Mouse (Mus musculus) MEL (cell line): Measurements from ENCODE around the gene Pxk. TPM values are rescaled to one million over a fixed set of nuclear protein-coding genes. Genes with fewer than 3 reads are reported as not detected.

ENCODE experiments used
- DNase-seq: peaks from one replicate; pipeline ENCODE4 v3.0.0; 2011; ENCODE audit warnings: low read depth, low spot score
- H3K27ac ChIP-seq: 2 replicates; pipeline ENCODE4 v1.5.1; 2012; ENCODE audit warnings: low read depth, mild to moderate bottlenecking, control low read depth, low read length, moderate library complexity; ENCODE audit not compliant: control insufficient read depth
- H3K27me3 ChIP-seq, 2 experiments: fragments of 150-350 bp in 1 of 2; sonication (generic) in 1 of 2; 2 replicates each; pipeline ENCODE4 v1.6.1; 2012; ENCODE audit warnings: low read length in 2 of 2, mild to moderate bottlenecking in 2 of 2, improper control_type of control experiment in 1 of 2, moderate library complexity in 1 of 2; ENCODE audit not compliant: insufficient read depth in 2 of 2, control insufficient read depth in 1 of 2
- H3K36me3 ChIP-seq, 2 experiments: 2 replicates each; pipeline ENCODE4 v1.6.1; 2012 to 2014; ENCODE audit warnings: low read length in 2 of 2, improper control_type of control experiment in 1 of 2, inconsistent platforms in 1 of 2, mild to moderate bottlenecking in 1 of 2; ENCODE audit not compliant: insufficient read depth in 2 of 2, control insufficient read depth in 1 of 2
- H3K4me1 ChIP-seq, 2 experiments: fragments of 150-350 bp in 1 of 2; sonication (generic) in 1 of 2; 2 replicates each; pipeline ENCODE4 v1.6.1; 2012; ENCODE audit warnings: low read length in 2 of 2, improper control_type of control experiment in 1 of 2, mild to moderate bottlenecking in 1 of 2; ENCODE audit not compliant: insufficient read depth in 2 of 2, control insufficient read depth in 1 of 2
- H3K4me3 ChIP-seq, 2 experiments: fragments of 150-350 bp in 1 of 2; sonication (generic) in 1 of 2; 2 replicates each; pipeline ENCODE4 v1.5.1; 2012; ENCODE audit warnings: low read depth in 2 of 2, low read length in 2 of 2, mild to moderate bottlenecking in 2 of 2, moderate library complexity in 2 of 2, control low read depth in 1 of 2, improper control_type of control experiment in 1 of 2; ENCODE audit not compliant: control insufficient read depth in 1 of 2, insufficient read depth in 1 of 2
- H3K79me2 ChIP-seq: 2 replicates; pipeline ENCODE4 v1.6.1; 2012; ENCODE audit warnings: mild to moderate bottlenecking, low read length, moderate library complexity; ENCODE audit not compliant: control insufficient read depth, poor library complexity, insufficient read depth
- H3K9ac ChIP-seq: 2 replicates; pipeline ENCODE4 v1.6.1; 2012; ENCODE audit warnings: low read depth, mild to moderate bottlenecking, control low read depth, low read length, moderate library complexity; ENCODE audit not compliant: control insufficient read depth, poor library complexity, severe bottlenecking
- H3K9me3 ChIP-seq: fragments of 150-350 bp; sonication (generic); replicated peaks from 2 replicates; pipeline ENCODE4 v1.6.1; 2012; ENCODE audit warnings: mild to moderate bottlenecking, low read length, improper control_type of control experiment, moderate library complexity; ENCODE audit not compliant: insufficient read depth
- BHLHE40 ChIP-seq: IDR thresholded peaks from 2 replicates; pipeline ENCODE4 v1.6.1; 2012; ENCODE audit warnings: low read depth, mild to moderate bottlenecking, inconsistent platforms, low read length, improper control_type of control experiment, borderline replicate concordance
- CHD1 ChIP-seq: IDR thresholded peaks from 2 replicates; pipeline ENCODE4 v1.6.1; 2012; ENCODE audit warnings: low read depth, mild to moderate bottlenecking, inconsistent platforms, low read length, improper control_type of control experiment
- CHD2 ChIP-seq: IDR thresholded peaks from 2 replicates; pipeline ENCODE4 v1.6.1; 2011; ENCODE audit warnings: low read length, improper control_type of control experiment
- E2F4 ChIP-seq: IDR thresholded peaks from 2 replicates; pipeline ENCODE4 v1.6.1; 2011; ENCODE audit warnings: low read depth, low read length, improper control_type of control experiment, borderline replicate concordance
- ELF1 ChIP-seq: IDR thresholded peaks from 2 replicates; pipeline ENCODE4 v1.6.1; 2014; ENCODE audit warnings: low read depth, mild to moderate bottlenecking, inconsistent platforms, low read length, improper control_type of control experiment, moderate library complexity
- EP300 ChIP-seq, 2 experiments: IDR thresholded peaks; 2 replicates each; pipeline ENCODE4 v1.6.1; 2011; ENCODE audit warnings: improper control_type of control experiment in 2 of 2, low read length in 2 of 2, low read depth in 1 of 2, mild to moderate bottlenecking in 1 of 2
- ETS1 ChIP-seq: IDR thresholded peaks from 2 replicates; pipeline ENCODE4 v1.6.1; 2012; ENCODE audit warnings: low read depth, mild to moderate bottlenecking, inconsistent platforms, low read length, improper control_type of control experiment, moderate library complexity
- HCFC1 ChIP-seq: IDR thresholded peaks from 2 replicates; pipeline ENCODE4 v1.6.1; 2012; ENCODE audit warnings: low read depth, mild to moderate bottlenecking, inconsistent platforms, low read length, improper control_type of control experiment, moderate library complexity
- JUND ChIP-seq: IDR thresholded peaks from 2 replicates; pipeline ENCODE4 v1.6.1; 2011; ENCODE audit warnings: low read depth, mild to moderate bottlenecking, improper control_type of control experiment, low read length
- KAT2A ChIP-seq: conservative IDR thresholded peaks from 2 replicates; pipeline ENCODE4 v1.6.1; 2012; ENCODE audit warnings: low read depth, low read length, improper control_type of control experiment, inconsistent platforms
- MAFK ChIP-seq: IDR thresholded peaks from 2 replicates; pipeline ENCODE4 v1.6.1; 2011; ENCODE audit warnings: low read depth, mild to moderate bottlenecking, low read length, improper control_type of control experiment, borderline replicate concordance
- MAX ChIP-seq: IDR thresholded peaks from 2 replicates; pipeline ENCODE4 v1.6.1; 2011; ENCODE audit warnings: low read length, improper control_type of control experiment
- MAZ ChIP-seq: IDR thresholded peaks from 2 replicates; pipeline ENCODE4 v1.6.1; 2012; ENCODE audit warnings: low read depth, mild to moderate bottlenecking, inconsistent platforms, low read length, improper control_type of control experiment
- MEF2A ChIP-seq: IDR thresholded peaks from 2 replicates; pipeline ENCODE4 v1.6.1; 2014; ENCODE audit warnings: low read depth, mild to moderate bottlenecking, inconsistent platforms, low read length, improper control_type of control experiment; ENCODE audit not compliant: poor library complexity, insufficient replicate concordance, severe bottlenecking; ENCODE audit errors: extremely low read depth
- MXI1 ChIP-seq: IDR thresholded peaks from 2 replicates; pipeline ENCODE4 v1.6.1; 2011; ENCODE audit warnings: mild to moderate bottlenecking, low read depth, low read length, improper control_type of control experiment
- MYB ChIP-seq: IDR thresholded peaks from 2 replicates; pipeline ENCODE4 v1.6.1; 2011; ENCODE audit warnings: mild to moderate bottlenecking, low read depth, low read length, improper control_type of control experiment
- MYC ChIP-seq: IDR thresholded peaks from 2 replicates; pipeline ENCODE4 v1.6.1; 2011; ENCODE audit warnings: low read depth, mild to moderate bottlenecking, low read length, improper control_type of control experiment, moderate library complexity
- NELFE ChIP-seq: IDR thresholded peaks from 2 replicates; pipeline ENCODE4 v1.6.1; 2011; ENCODE audit warnings: low read depth, low read length, improper control_type of control experiment
- NRF1 ChIP-seq: IDR thresholded peaks from 2 replicates; pipeline ENCODE4 v1.6.1; 2014; ENCODE audit warnings: low read depth, mild to moderate bottlenecking, inconsistent platforms, low read length, improper control_type of control experiment, moderate library complexity; ENCODE audit not compliant: poor library complexity, insufficient read depth, severe bottlenecking
- POLR2A ChIP-seq, 2 experiments: IDR thresholded peaks; 2 replicates each; pipeline ENCODE4 v1.6.1; 2011 to 2012; ENCODE audit warnings: low read length in 2 of 2, mild to moderate bottlenecking in 2 of 2, control low read depth in 1 of 2, improper control_type of control experiment in 1 of 2, low read depth in 1 of 2, moderate library complexity in 1 of 2; ENCODE audit not compliant: control insufficient read depth in 1 of 2, insufficient read depth in 1 of 2, poor library complexity in 1 of 2
- POLR2AphosphoS2 ChIP-seq: IDR thresholded peaks from 2 replicates; pipeline ENCODE4 v1.6.1; 2011; ENCODE audit warnings: low read length, improper control_type of control experiment
- POLR2AphosphoS5 ChIP-seq: IDR thresholded peaks from 2 replicates; pipeline ENCODE4 v1.6.1; 2012; ENCODE audit warnings: low read depth, borderline replicate concordance, mild to moderate bottlenecking, inconsistent platforms, low read length, moderate library complexity, mixed read lengths
- RAD21 ChIP-seq: IDR thresholded peaks from 2 replicates; pipeline ENCODE4 v1.6.1; 2011; ENCODE audit warnings: mild to moderate bottlenecking, low read depth, low read length, improper control_type of control experiment
- SIN3A ChIP-seq: IDR thresholded peaks from 2 replicates; pipeline ENCODE4 v1.6.1; 2012; ENCODE audit warnings: low read length, improper control_type of control experiment, inconsistent platforms
- SMC3 ChIP-seq: IDR thresholded peaks from 2 replicates; pipeline ENCODE4 v1.6.1; 2011; ENCODE audit warnings: low read depth, low read length, improper control_type of control experiment
- TAL1 ChIP-seq: IDR thresholded peaks from 2 replicates; pipeline ENCODE4 v1.6.1; 2012; ENCODE audit warnings: mild to moderate bottlenecking, inconsistent platforms, low read length, moderate library complexity, mixed read lengths
- TBP ChIP-seq: IDR thresholded peaks from 2 replicates; pipeline ENCODE4 v1.8.0; 2011; ENCODE audit warnings: low read depth, low read length, improper control_type of control experiment
- TCF12 ChIP-seq: IDR thresholded peaks from 2 replicates; pipeline ENCODE4 v1.6.1; 2014; ENCODE audit warnings: low read depth, mild to moderate bottlenecking, inconsistent platforms, low read length, improper control_type of control experiment, moderate library complexity
- UBTF ChIP-seq: IDR thresholded peaks from 2 replicates; pipeline ENCODE4 v1.6.1; 2012; ENCODE audit warnings: low read depth, mild to moderate bottlenecking, inconsistent platforms, low read length, improper control_type of control experiment, moderate library complexity, borderline replicate concordance; ENCODE audit not compliant: insufficient read depth
- USF1 ChIP-seq: IDR thresholded peaks from 2 replicates; pipeline ENCODE4 v1.6.1; 2014; ENCODE audit warnings: low read depth, mild to moderate bottlenecking, inconsistent platforms, low read length, improper control_type of control experiment, moderate library complexity
- USF2 ChIP-seq, 2 experiments: IDR thresholded peaks; 2 replicates each; pipeline ENCODE4 v1.6.1; 2011 to 2012; ENCODE audit warnings: improper control_type of control experiment in 2 of 2, low read length in 2 of 2, borderline replicate concordance in 1 of 2, inconsistent platforms in 1 of 2, low read depth in 1 of 2, mild to moderate bottlenecking in 1 of 2; ENCODE audit not compliant: insufficient read depth in 1 of 2
- ZC3H11A ChIP-seq: IDR thresholded peaks from 2 replicates; pipeline ENCODE4 v1.6.1; 2012; ENCODE audit warnings: low read depth, mild to moderate bottlenecking, inconsistent platforms, low read length, improper control_type of control experiment
- ZKSCAN1 ChIP-seq: IDR thresholded peaks from 2 replicates; pipeline ENCODE4 v1.6.1; 2012; ENCODE audit warnings: low read depth, mild to moderate bottlenecking, inconsistent platforms, low read length, improper control_type of control experiment, moderate library complexity
- ZMIZ1 ChIP-seq: IDR thresholded peaks from 2 replicates; pipeline ENCODE4 v1.6.1; 2012; ENCODE audit warnings: low read depth, mild to moderate bottlenecking, inconsistent platforms, low read length, improper control_type of control experiment, moderate library complexity
- ZNF384 ChIP-seq: IDR thresholded peaks from 2 replicates; pipeline ENCODE4 v1.6.1; 2012; ENCODE audit warnings: low read depth, mild to moderate bottlenecking, inconsistent platforms, low read length, improper control_type of control experiment
- polyA plus RNA-seq, 2 experiments: library from polyadenylated mRNA; stranded (reverse) in 1 of 2; unstranded in 1 of 2; fragments of >175 nt in 1 of 2; fragments of >200 nt in 1 of 2; gene quantifications; 2 replicates each; pipeline versions ENCODE4 v1.2.1 to v1.2.4; 2012; ENCODE audit warnings: low replicate concordance in 2 of 2, low read depth in 1 of 2; ENCODE audit not compliant: insufficient read length in 2 of 2, insufficient read depth in 1 of 2, missing spikeins in 1 of 2
- total RNA-seq: library from RNA; depleted of rRNA; stranded (reverse); fragments of 300-350 nt; gene quantifications from 2 replicates; pipeline ENCODE4 v1.2.3, GENCODE M21; 2012

The Pxk gene
- total and polyA plus RNA-seq, 3 experiments, result 5.9 to 12.9 TPM; not detected in 1

DNA sequence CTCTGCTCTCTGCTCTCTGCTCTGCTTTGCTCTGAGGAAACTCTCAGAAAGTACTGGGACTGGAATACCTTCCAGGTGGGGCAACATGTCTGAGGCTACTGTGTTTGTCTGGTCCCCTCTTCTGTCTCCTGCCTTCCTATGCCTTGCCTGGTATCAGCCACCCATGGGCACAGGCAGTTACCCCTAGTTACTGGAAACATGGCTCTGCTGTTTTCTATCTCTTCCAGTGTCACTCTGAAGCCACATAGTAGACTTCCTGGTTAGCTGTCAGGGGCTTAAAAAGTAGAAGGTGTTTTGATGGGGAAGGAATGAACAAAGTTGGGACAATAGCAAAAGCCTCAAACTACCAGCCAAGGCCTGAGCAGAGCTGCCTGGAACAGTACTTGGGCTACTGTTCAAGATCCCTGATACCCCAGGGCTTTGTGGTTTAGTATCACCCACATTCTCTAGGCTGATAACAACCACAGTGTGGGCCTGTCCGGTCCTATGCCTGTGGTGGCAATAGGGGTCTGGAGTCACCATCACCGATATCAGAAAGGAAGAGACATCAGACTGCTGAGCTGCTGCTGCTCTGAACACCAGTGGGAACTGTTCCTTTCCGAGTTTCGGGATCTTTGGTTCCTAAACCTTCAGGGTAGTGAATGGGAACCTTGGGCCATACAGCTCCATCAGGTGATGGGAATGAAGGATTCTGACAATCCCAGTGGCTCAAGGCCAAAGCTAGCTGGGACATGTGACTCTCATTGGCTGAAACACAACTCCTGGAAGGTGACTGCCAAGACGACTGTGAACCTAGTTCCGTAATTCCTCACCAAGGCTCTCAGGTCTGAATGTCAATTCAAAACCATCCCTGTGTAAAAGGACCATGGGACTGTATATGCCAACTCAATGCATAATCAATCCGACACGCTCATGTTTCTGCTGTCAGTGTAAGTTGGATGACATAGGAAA lies 33.9 kb upstream of the Pxk start:
- Histone ChIP-seq H3K4me1 (peaks cover 2 to 24% of the 10 kb centered on the region in 2 experiments; a peak in 3 of 4 replicates), H3K4me3 (no peak overlapping the region), H3K79me2 (no peaks in the 10 kb centered on the region), H3K9ac (no peak overlapping the region), H3K27me3 (no peaks in the 10 kb centered on the region), H3K9me3 (no peaks in the 10 kb centered on the region), H3K36me3 (peaks cover 0 to 15% of the 10 kb centered on the region in 2 experiments; a peak in 2 of 4 replicates), H3K27ac (no peak overlapping the region)
- peak; percentile 72 for DNase-seq
- TF ChIP-seq ZKSCAN1 (no peak), JUND (no peak), HCFC1 (no peak), TCF12 (peak; percentile 76), BHLHE40 (no peak), KAT2A (no peak), NRF1 (no peak), ELF1 (0 out of 2 replicates have a peak, but pooled peaks have one; percentile 13), MXI1 (peak; percentile 6; the same call in 1 of the 2 replicates), SIN3A (peak; percentile 48), CHD2 (no peak), TAL1 (peak; percentile 50; the same call in 1 of the 2 replicates), E2F4 (no peak), USF1 (peak; percentile 67), MYC (0 out of 2 replicates have a peak, but pooled peaks have one; percentile 26), MAFK (peak; percentile 53; the same call in 1 of the 2 replicates), MAZ (no peak), ZC3H11A (no peak), TBP (no peak), EP300 (IDR thresholded peaks at IDR 0.05; ENCODE audit: low read depth in 1 of 2, low read length in 2 of 2) (peak; percentile 78 to 86), NELFE (no peak), POLR2AphosphoS2 (no peak), UBTF (no peak), ZNF384 (no peak), ZMIZ1 (no peak), CHD1 (no peak), MYB (no peak), MAX (no peak), SMC3 (no peak), USF2 (IDR thresholded peaks at IDR 0.05; ENCODE audit: borderline replicate concordance in 1 of 2, insufficient read depth in 1 of 2, low read depth in 1 of 2, low read length in 2 of 2) (no peak), POLR2AphosphoS5 (no peak), MEF2A (no peak), POLR2A (IDR thresholded peaks at IDR 0.05; ENCODE audit: control insufficient read depth in 1 of 2, insufficient read depth in 1 of 2, low read depth in 1 of 2, low read length in 2 of 2, poor library complexity in 1 of 2) (no peak), ETS1 (peak; percentile 40; the same call in 1 of the 2 replicates), RAD21 (no peak)
